Mouse (Mus musculus): ENCODE results near the gene Cdh15. TPM values are rescaled to one million over a fixed set of nuclear protein-coding genes. Genes with fewer than 3 reads are reported as not detected.

Gene Cdh15
- total RNA-seq, 1 experiment from 2014 or later = not detected

DNA sequence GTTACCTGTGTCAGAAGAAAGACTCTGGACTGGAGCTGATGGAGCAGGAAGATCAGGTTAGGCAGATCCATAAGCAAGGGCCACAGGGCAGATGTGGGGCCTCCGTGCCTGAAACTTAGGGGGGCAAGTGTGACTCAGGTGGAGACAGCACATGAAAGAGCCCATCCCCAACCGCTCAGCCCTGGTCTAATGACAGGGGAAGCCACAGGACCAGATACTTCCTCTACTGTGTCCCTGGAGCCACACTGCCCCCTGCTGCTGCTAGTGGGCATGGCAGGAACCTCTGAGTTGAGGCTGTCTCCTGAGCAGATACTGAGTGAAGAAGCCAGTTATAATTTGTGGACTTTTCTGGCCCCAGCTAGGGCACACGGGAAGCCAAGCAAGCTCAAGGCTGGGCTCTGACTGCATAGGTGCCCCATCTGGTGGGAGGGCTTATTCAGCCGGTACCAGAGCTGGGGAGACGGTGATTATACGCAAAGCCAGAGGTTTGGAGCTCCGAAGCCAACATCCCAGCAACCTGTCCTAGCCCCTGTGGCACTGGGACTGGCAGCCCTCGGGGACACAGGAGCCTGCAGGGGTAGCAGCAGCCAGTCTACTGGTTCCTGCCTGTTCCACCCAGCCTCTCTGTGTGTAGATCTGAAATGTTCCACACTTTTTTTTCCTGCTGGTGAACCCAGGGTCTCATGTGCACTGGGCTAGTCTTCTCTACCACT lies 17.3 kb upstream of the Cdh15 start:
- peak; percentile 82 to 86 for ATAC-seq (replicated peaks in 1 of 2; ENCODE audit: insufficient read depth in 1 of 2, low FRiP score in 2 of 2, low TSS enrichment in 1 of 2, low read depth in 1 of 2, poor library complexity in 2 of 2, severe bottlenecking in 2 of 2)

DNA sequence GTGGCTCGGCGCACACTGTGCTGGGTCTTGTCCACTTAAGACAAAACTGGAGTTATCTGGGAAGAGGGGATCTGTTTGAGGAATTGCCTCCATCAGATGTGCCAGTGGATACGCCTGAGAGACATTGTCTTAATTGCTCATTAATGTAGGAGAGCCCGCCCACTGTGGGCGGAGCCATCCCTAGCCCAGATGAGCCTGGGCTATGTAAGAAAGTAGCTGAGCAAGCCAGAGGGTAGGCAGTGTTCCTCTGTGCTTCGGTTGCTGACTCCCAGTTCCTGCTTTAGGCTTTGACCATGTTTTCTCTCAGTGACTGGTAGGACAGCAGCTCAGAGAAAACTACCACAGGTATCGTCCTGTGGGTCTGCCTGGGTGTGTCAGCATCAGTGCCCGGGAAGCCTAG lies 13.3 kb upstream of the Cdh15 start:
- no peak for ATAC-seq (replicated peaks in 1 of 2; ENCODE audit: insufficient read depth in 1 of 2, low FRiP score in 2 of 2, low TSS enrichment in 1 of 2, low read depth in 1 of 2, poor library complexity in 2 of 2, severe bottlenecking in 2 of 2)

- peak; percentile 76 to 79 for ATAC-seq (replicated peaks in 1 of 2; ENCODE audit: insufficient read depth in 1 of 2, low FRiP score in 2 of 2, low TSS enrichment in 1 of 2, low read depth in 1 of 2, poor library complexity in 2 of 2, severe bottlenecking in 2 of 2)
These were observed 12.8 kb upstream of the Cdh15 start for GRCm38 (mm10) chr8:122834971-122835370.

- no peak for ATAC-seq (replicated peaks in 1 of 2; ENCODE audit: insufficient read depth in 1 of 2, low FRiP score in 2 of 2, low TSS enrichment in 1 of 2, low read depth in 1 of 2, poor library complexity in 2 of 2, severe bottlenecking in 2 of 2)
These were observed 11.6 kb upstream of the Cdh15 start for GRCm38 (mm10) chr8:122836199-122836598.

DNA sequence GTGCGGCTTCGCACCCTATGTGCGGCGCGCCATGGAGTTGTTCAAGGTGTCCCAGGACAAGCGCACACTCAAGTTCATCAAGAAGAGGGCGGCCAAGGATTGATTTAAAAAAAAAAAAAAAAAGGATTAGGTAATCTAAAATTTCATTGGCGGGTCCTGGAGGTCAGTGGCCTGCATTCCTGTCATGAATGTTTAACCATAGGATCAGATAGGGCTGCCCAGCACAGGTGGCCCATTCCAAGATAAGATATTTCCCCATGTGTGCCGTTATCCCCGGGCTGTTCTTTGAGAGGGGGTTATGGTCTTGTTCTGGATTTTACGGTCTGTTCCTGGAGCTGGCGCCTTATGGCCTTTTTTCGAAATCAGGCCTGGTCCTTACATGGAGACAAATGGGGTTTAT lies 11.1 kb upstream of the Cdh15 start:
- ATAC-seq (replicated peaks in 1 of 2; ENCODE audit: insufficient read depth in 1 of 2, low FRiP score in 2 of 2, low TSS enrichment in 1 of 2, low read depth in 1 of 2, poor library complexity in 2 of 2, severe bottlenecking in 2 of 2) = no peak

DNA sequence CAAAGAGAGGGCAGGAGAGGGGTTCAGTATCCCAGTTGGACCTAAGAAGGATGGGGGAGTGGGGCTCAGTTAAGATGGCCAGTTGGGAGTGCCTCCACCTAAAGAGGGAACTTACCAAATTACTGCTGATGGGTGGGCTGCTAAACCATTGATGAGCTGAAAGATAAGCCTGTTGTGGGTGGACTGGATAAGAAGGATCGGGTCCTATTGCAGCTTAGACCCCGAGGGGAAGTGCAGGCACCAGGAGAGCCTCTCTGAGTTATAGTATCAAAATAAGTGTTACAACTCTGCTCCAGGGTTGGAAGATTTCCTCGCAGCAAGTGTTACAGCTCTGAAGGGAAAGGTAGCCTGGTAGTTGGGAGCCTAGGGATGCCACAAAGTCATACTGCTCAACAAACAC lies 3.6 kb upstream of the Cdh15 start:
- no peak for ATAC-seq (replicated peaks in 1 of 2; ENCODE audit: insufficient read depth in 1 of 2, low FRiP score in 2 of 2, low TSS enrichment in 1 of 2, low read depth in 1 of 2, poor library complexity in 2 of 2, severe bottlenecking in 2 of 2)

GRCm38 (mm10) chr8:122845662-122846061 lies 2.1 kb upstream of the Cdh15 start:
- no peak for ATAC-seq (replicated peaks in 1 of 2; ENCODE audit: insufficient read depth in 1 of 2, low FRiP score in 2 of 2, low TSS enrichment in 1 of 2, low read depth in 1 of 2, poor library complexity in 2 of 2, severe bottlenecking in 2 of 2)

DNA sequence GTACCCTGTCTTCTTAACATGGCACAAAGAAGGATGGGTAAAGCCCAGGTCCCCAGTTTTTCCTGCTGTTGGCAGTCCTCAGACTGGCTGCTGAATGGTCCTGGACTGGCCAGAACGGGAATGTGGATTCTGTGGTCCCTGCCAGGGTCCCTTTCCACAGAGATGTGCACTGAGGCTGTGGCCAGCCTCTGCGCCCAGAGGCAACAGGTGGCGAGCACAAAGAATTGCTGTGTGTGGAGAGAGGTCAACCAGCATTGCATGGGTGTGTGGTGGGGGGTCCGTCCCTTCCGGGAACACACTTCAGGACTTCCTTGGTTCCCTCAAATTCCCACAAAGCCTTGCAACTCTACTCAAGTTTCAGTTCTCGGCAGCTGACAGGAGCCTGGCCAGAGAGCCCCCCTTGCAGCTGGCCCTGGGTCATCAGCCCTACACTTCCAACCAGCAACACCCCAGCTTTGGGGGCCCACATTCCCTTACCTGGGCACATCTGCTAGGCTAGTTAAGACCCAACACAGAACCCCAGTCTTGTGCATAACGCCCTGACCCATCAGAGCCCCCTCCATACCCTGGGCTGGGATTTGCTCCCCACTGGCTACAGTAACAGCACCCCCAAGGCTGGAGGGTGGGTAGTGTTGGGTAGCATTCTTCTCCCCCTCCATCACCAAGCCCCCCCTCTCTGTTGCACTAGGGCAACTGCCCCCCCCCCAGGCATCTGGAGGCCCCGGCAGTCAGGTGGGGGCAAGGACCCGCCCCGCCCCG lies 1.6 kb downstream of the Cdh15 start:
- no peak for ATAC-seq (replicated peaks in 1 of 2; ENCODE audit: insufficient read depth in 1 of 2, low FRiP score in 2 of 2, low TSS enrichment in 1 of 2, low read depth in 1 of 2, poor library complexity in 2 of 2, severe bottlenecking in 2 of 2)

- ATAC-seq (replicated peaks in 1 of 2; ENCODE audit: insufficient read depth in 1 of 2, low FRiP score in 2 of 2, low TSS enrichment in 1 of 2, low read depth in 1 of 2, poor library complexity in 2 of 2, severe bottlenecking in 2 of 2) = no peak
These were observed 3.0 kb downstream of the Cdh15 start for GRCm38 (mm10) chr8:122850641-122851240.

GRCm38 (mm10) chr8:122851692-122852545 lies 4.2 kb downstream of the Cdh15 start:
- ATAC-seq (replicated peaks in 1 of 2; ENCODE audit: insufficient read depth in 1 of 2, low FRiP score in 2 of 2, low TSS enrichment in 1 of 2, low read depth in 1 of 2, poor library complexity in 2 of 2, severe bottlenecking in 2 of 2) = no peak

DNA sequence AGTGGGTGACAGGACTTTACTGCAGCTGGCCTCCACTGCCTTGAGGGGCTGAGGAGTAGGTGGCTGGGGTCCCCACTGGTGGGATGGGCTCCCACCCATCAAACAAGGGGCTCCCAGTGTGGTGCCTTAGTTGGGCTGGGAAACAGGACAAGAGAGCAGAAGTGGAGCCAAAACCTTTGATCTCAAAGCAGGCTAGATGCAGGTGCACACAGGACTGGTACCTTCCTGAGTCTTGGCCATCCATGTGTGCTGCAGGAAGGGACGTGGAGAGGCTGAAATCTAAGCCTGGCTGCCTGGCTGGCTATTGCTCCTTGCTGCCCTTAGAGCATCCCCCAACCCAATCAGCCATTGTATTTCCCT lies 4.8 kb downstream of the Cdh15 start:
- ATAC-seq (replicated peaks in 1 of 2; ENCODE audit: insufficient read depth in 1 of 2, low FRiP score in 2 of 2, low TSS enrichment in 1 of 2, low read depth in 1 of 2, poor library complexity in 2 of 2, severe bottlenecking in 2 of 2) = no peak

- ATAC-seq (replicated peaks in 1 of 2; ENCODE audit: insufficient read depth in 1 of 2, low FRiP score in 2 of 2, low TSS enrichment in 1 of 2, low read depth in 1 of 2, poor library complexity in 2 of 2, severe bottlenecking in 2 of 2) = no peak
These were observed 5.6 kb downstream of the Cdh15 start for GRCm38 (mm10) chr8:122853340-122853771.

GRCm38 (mm10) chr8:122854388-122854787 lies 6.6 kb downstream of the Cdh15 start:
- ATAC-seq (replicated peaks in 1 of 2; ENCODE audit: insufficient read depth in 1 of 2, low FRiP score in 2 of 2, low TSS enrichment in 1 of 2, low read depth in 1 of 2, poor library complexity in 2 of 2, severe bottlenecking in 2 of 2) = no peak

GRCm38 (mm10) chr8:122855123-122855522 lies 7.4 kb downstream of the Cdh15 start:
- no peak for ATAC-seq (replicated peaks in 1 of 2; ENCODE audit: insufficient read depth in 1 of 2, low FRiP score in 2 of 2, low TSS enrichment in 1 of 2, low read depth in 1 of 2, poor library complexity in 2 of 2, severe bottlenecking in 2 of 2)

GRCm38 (mm10) chr8:122856288-122856687 lies 8.5 kb downstream of the Cdh15 start:
- ATAC-seq (replicated peaks in 1 of 2; ENCODE audit: insufficient read depth in 1 of 2, low FRiP score in 2 of 2, low TSS enrichment in 1 of 2, low read depth in 1 of 2, poor library complexity in 2 of 2, severe bottlenecking in 2 of 2) = no peak

DNA sequence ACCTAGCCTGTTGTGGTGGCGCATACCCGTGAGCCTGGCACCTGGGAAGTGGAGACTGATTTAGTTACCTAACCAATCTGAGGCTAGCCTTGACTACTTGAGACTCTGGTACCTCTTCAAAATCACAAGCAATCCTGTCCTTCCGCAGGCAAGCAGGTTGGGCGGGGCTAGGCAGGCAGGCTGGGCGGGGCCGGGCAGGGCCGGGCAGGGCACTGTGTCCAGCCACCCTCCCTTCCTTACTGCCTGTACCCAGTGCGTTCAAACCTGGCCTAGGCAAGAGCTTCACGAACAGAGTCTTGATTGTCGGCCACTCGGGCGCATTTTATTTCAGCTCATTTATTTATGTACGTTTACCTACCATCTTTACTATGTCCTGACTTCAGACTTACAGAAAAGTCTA lies 12.1 kb downstream of the Cdh15 start:
- ATAC-seq (replicated peaks in 1 of 2; ENCODE audit: insufficient read depth in 1 of 2, low FRiP score in 2 of 2, low TSS enrichment in 1 of 2, low read depth in 1 of 2, poor library complexity in 2 of 2, severe bottlenecking in 2 of 2) = no peak

DNA sequence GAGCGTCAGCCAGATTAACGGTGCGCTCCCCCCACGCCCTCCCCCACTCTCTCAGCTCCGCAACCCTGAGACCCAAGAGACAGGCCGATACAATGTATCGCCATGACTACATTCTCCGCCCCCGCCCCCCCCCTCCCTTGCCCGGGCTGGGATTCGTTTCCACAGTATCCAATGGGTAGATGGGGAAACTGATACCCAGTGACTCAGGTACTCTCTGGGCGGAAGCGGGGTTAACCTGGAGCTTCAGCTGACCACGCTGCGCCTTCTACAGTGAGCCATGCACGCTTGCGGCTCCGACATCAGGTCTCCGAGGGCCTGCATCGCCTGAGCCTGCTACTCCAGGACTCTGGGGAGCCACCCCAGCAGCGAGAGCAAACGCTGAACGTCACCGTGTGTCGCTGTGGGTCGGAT lies 17.0 kb downstream of the Cdh15 start:
- ATAC-seq (replicated peaks in 1 of 2; ENCODE audit: insufficient read depth in 1 of 2, low FRiP score in 2 of 2, low TSS enrichment in 1 of 2, low read depth in 1 of 2, poor library complexity in 2 of 2, severe bottlenecking in 2 of 2) = no peak

DNA sequence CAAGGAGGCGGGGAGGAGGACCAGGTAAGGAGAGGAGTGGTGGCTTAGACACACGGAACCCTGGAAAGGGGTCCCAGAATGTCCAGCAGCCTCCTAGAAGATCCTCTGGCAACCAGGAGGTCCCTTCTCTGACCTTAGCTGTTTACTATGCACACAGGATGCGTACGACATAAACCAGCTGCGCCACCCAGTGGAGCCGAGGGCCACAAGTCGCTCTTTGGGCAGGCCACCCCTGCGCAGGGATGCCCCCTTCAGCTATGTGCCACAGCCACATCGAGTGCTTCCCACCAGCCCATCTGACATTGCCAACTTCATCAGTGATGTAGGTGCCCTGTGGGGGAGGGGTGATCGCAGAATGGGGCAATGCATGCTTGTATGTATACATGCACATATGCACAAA lies 17.7 kb downstream of the Cdh15 start:
- 0 out of 4 replicates have a peak, but pooled peaks of 1 of the 2 experiments have one; percentile 26 for ATAC-seq (replicated peaks in 1 of 2; ENCODE audit: insufficient read depth in 1 of 2, low FRiP score in 2 of 2, low TSS enrichment in 1 of 2, low read depth in 1 of 2, poor library complexity in 2 of 2, severe bottlenecking in 2 of 2)

Measured in hematopoietic stem cell, adult 5-6 weeks (primary cell).